Mouse (Mus musculus): ENCODE results near the gene Pctp. TPM values are rescaled to one million over a fixed set of nuclear protein-coding genes. Genes with fewer than 3 reads are reported as not detected.

The Pctp gene
- total and polyA plus RNA-seq, 2 experiments from 2014 or later, result 5.6 to 6.5 TPM

GRCm38 (mm10) chr11:90001396-90002230, 1.1 kb downstream of the Pctp start:
- Histone ChIP-seq H3K27ac (ENCODE audit: low read depth) (no peak overlapping the region), H3K9ac (replicated peaks; ENCODE audit: low read depth, low read length) (peak overlapping the region; percentile 51; the same call in 1 of the 2 replicates), H3K36me3 (replicated peaks; ENCODE audit: control insufficient read depth, insufficient read depth, low read length) (no peaks in the 10 kb centered on the region), H3K4me1 (ENCODE audit: control insufficient read depth, insufficient read depth) (peaks cover 6% of the 10 kb centered on the region; the same call in 1 of the 2 replicates), H3K4me3 (ENCODE audit: low read depth, low read length) (peak overlapping the region; percentile 60; the same call in 1 of the 2 replicates), H3K4me2 (ENCODE audit: low read depth, low read length) (peak overlapping the region; percentile 85), H3K9me3 (replicated peaks; ENCODE audit: control insufficient read depth, low read length) (no peaks in the 10 kb centered on the region), H3K27me3 (ENCODE audit: control insufficient read depth, insufficient read depth, low read length) (no peaks in the 10 kb centered on the region)
- 86% methylated on average over 10 of the region's 10 CpGs for WGBS
- no peak for TF ChIP-seq EP300 (IDR thresholded peaks at IDR 0.05; ENCODE audit: low read depth)
- TF ChIP-seq CTCF (IDR thresholded peaks at IDR 0.05; ENCODE audit: low read depth), result no peak
- ATAC-seq (ENCODE audit: insufficient read depth, low read depth) (no peak), DNase-seq (ENCODE audit: low spot score) (no peak)

- no peaks in the 10 kb centered on the region for H3K9me3 ChIP-seq (replicated peaks; ENCODE audit: control insufficient read depth, low read length)
- no peak overlapping the region for H3K27ac ChIP-seq (ENCODE audit: low read depth)
- peaks cover 6% of the 10 kb centered on the region; the same call in 1 of the 2 replicates for H3K4me1 ChIP-seq (ENCODE audit: control insufficient read depth, insufficient read depth)
- H3K36me3 ChIP-seq (replicated peaks; ENCODE audit: control insufficient read depth, insufficient read depth, low read length), result no peaks in the 10 kb centered on the region
- no peak overlapping the region for H3K9ac ChIP-seq (replicated peaks; ENCODE audit: low read depth, low read length)
- TF ChIP-seq EP300 (IDR thresholded peaks at IDR 0.05; ENCODE audit: low read depth) (no peak), CTCF (IDR thresholded peaks at IDR 0.05; ENCODE audit: low read depth) (no peak)
- ATAC-seq (ENCODE audit: insufficient read depth, low read depth) (no peak), DNase-seq (ENCODE audit: low spot score) (no peak)
- H3K4me3 ChIP-seq (ENCODE audit: low read depth, low read length), result no peak overlapping the region
- H3K27me3 ChIP-seq (ENCODE audit: control insufficient read depth, insufficient read depth, low read length), result no peaks in the 10 kb centered on the region
- no peak overlapping the region for H3K4me2 ChIP-seq (ENCODE audit: low read depth, low read length)
- WGBS, result 86% methylated on average over 4 of the region's 4 CpGs
Observed at GRCm38 (mm10) chr11:90000666-90001065, 2.0 kb downstream of the Pctp start.

GRCm38 (mm10) chr11:89998996-89999770, 3.5 kb downstream of the Pctp start:
- H3K4me3 ChIP-seq (ENCODE audit: low read depth, low read length), result no peak overlapping the region
- peaks cover 13% of the 10 kb centered on the region; the same call in 1 of the 2 replicates for H3K4me1 ChIP-seq (ENCODE audit: control insufficient read depth, insufficient read depth)
- no peaks in the 10 kb centered on the region for H3K27me3 ChIP-seq (ENCODE audit: control insufficient read depth, insufficient read depth, low read length)
- no peak for TF ChIP-seq CTCF (IDR thresholded peaks at IDR 0.05; ENCODE audit: low read depth)
- no peak for TF ChIP-seq EP300 (IDR thresholded peaks at IDR 0.05; ENCODE audit: low read depth)
- no peak for ATAC-seq (ENCODE audit: insufficient read depth, low read depth)
- no peak overlapping the region for H3K9ac ChIP-seq (replicated peaks; ENCODE audit: low read depth, low read length)
- H3K27ac ChIP-seq (ENCODE audit: low read depth), result no peak overlapping the region
- no peaks in the 10 kb centered on the region for H3K9me3 ChIP-seq (replicated peaks; ENCODE audit: control insufficient read depth, low read length)
- H3K36me3 ChIP-seq (replicated peaks; ENCODE audit: control insufficient read depth, insufficient read depth, low read length), result no peaks in the 10 kb centered on the region
- H3K4me2 ChIP-seq (ENCODE audit: low read depth, low read length), result no peak overlapping the region
- 89% methylated on average over 18 of the region's 18 CpGs for WGBS
- DNase-seq (ENCODE audit: low spot score), result no peak

GRCm38 (mm10) chr11:89996856-89997255, 5.8 kb downstream of the Pctp start:
- no peaks in the 10 kb centered on the region for H3K36me3 ChIP-seq (replicated peaks; ENCODE audit: control insufficient read depth, insufficient read depth, low read length)
- H3K9me3 ChIP-seq (replicated peaks; ENCODE audit: control insufficient read depth, low read length), result no peaks in the 10 kb centered on the region
- H3K9ac ChIP-seq (replicated peaks; ENCODE audit: low read depth, low read length), result no peak overlapping the region
- no peak for DNase-seq (ENCODE audit: low spot score)
- H3K4me1 ChIP-seq (ENCODE audit: control insufficient read depth, insufficient read depth), result 0 out of 2 replicates have a peak, but pooled peaks cover 6% of the 10 kb centered on the region
- H3K4me3 ChIP-seq (ENCODE audit: low read depth, low read length), result no peak overlapping the region
- WGBS, result 88% methylated on average over 7 of the region's 7 CpGs
- no peak overlapping the region for H3K27ac ChIP-seq (ENCODE audit: low read depth)
- ATAC-seq (ENCODE audit: insufficient read depth, low read depth), result no peak
- TF ChIP-seq EP300 (IDR thresholded peaks at IDR 0.05; ENCODE audit: low read depth) (no peak), CTCF (IDR thresholded peaks at IDR 0.05; ENCODE audit: low read depth) (no peak)
- H3K27me3 ChIP-seq (ENCODE audit: control insufficient read depth, insufficient read depth, low read length), result no peaks in the 10 kb centered on the region
- no peak overlapping the region for H3K4me2 ChIP-seq (ENCODE audit: low read depth, low read length)

- Histone ChIP-seq H3K27ac (ENCODE audit: low read depth) (no peak overlapping the region), H3K9ac (replicated peaks; ENCODE audit: low read depth, low read length) (no peak overlapping the region), H3K4me1 (ENCODE audit: control insufficient read depth, insufficient read depth) (0 out of 2 replicates have a peak, but pooled peaks cover 6% of the 10 kb centered on the region), H3K4me3 (ENCODE audit: low read depth, low read length) (no peak overlapping the region), H3K9me3 (replicated peaks; ENCODE audit: control insufficient read depth, low read length) (no peaks in the 10 kb centered on the region), H3K27me3 (ENCODE audit: control insufficient read depth, insufficient read depth, low read length) (no peaks in the 10 kb centered on the region), H3K36me3 (replicated peaks; ENCODE audit: control insufficient read depth, insufficient read depth, low read length) (no peaks in the 10 kb centered on the region), H3K4me2 (ENCODE audit: low read depth, low read length) (no peak overlapping the region)
- DNase-seq (ENCODE audit: low spot score) (no peak), ATAC-seq (ENCODE audit: insufficient read depth, low read depth) (no peak)
- 85% methylated on average over 4 of the region's 4 CpGs for WGBS
- TF ChIP-seq CTCF (IDR thresholded peaks at IDR 0.05; ENCODE audit: low read depth), result no peak
- TF ChIP-seq EP300 (IDR thresholded peaks at IDR 0.05; ENCODE audit: low read depth), result no peak
Observed at GRCm38 (mm10) chr11:89996406-89996805, 6.3 kb downstream of the Pctp start.

All from heart, postnatal 0 days (tissue).